Mouse (Mus musculus): Measurements from ENCODE around the gene Calm3. TPM values are rescaled to one million over a fixed set of nuclear protein-coding genes. Genes with fewer than 3 reads are reported as not detected.
A peak's percentile ranks its signal among the peaks of the same experiment; 100 is the strongest.

Gene Calm3
- polyA plus RNA-seq, 1 experiment from 2014 or later: 333 TPM

GRCm38 (mm10) chr7:16885905-16886304 is 38.0 kb downstream of the Calm3 start:
- Histone ChIP-seq H3K4me3 (replicated peaks; ENCODE audit: low read length) (peak overlapping the region; percentile 36; the same call in 1 of the 2 replicates), H3K9me3 (ENCODE audit: control insufficient read depth, low read length) (peaks cover 12% of the 10 kb centered on the region), H3K36me3 (ENCODE audit: control insufficient read depth, insufficient read depth) (peaks cover 10% of the 10 kb centered on the region), H3K27ac (ENCODE audit: low read length) (no peak overlapping the region), H3K4me1 (replicated peaks; ENCODE audit: control insufficient read depth, insufficient read depth, low read length) (peaks cover 2% of the 10 kb centered on the region), H3K9ac (replicated peaks; ENCODE audit: low read depth, low read length) (no peak overlapping the region), H3K27me3 (replicated peaks; ENCODE audit: control insufficient read depth, insufficient read depth, low read length) (peaks cover 21% of the 10 kb centered on the region), H3K4me2 (ENCODE audit: low read length) (no peak overlapping the region)
- WGBS: 36% methylated on average over 51 of the region's 59 CpGs
- ATAC-seq: 0 out of 2 replicates have a peak, but pooled peaks have one; percentile 3

GRCm38 (mm10) chr7:16885271-16885776 is 38.6 kb downstream of the Calm3 start:
- peak; percentile 39; the same call in 1 of the 2 replicates for ATAC-seq
- Histone ChIP-seq H3K4me1 (replicated peaks; ENCODE audit: control insufficient read depth, insufficient read depth, low read length) (0 out of 2 replicates have a peak, but pooled peaks cover 2% of the 10 kb centered on the region), H3K9me3 (ENCODE audit: control insufficient read depth, low read length) (peaks cover 12% of the 10 kb centered on the region), H3K4me3 (replicated peaks; ENCODE audit: low read length) (peak overlapping the region; percentile 36), H3K36me3 (ENCODE audit: control insufficient read depth, insufficient read depth) (peaks cover 10% of the 10 kb centered on the region), H3K27ac (ENCODE audit: low read length) (no peak overlapping the region), H3K9ac (replicated peaks; ENCODE audit: low read depth, low read length) (peak overlapping the region; percentile 20; the same call in 1 of the 2 replicates), H3K27me3 (replicated peaks; ENCODE audit: control insufficient read depth, insufficient read depth, low read length) (peaks cover 21% of the 10 kb centered on the region), H3K4me2 (ENCODE audit: low read length) (peak overlapping the region; percentile 31)
- WGBS: 9% methylated on average over 80 of the region's 95 CpGs

- no peak for ATAC-seq
- H3K9ac ChIP-seq (replicated peaks; ENCODE audit: low read depth, low read length): no peak overlapping the region
- no peak overlapping the region for H3K4me3 ChIP-seq (replicated peaks; ENCODE audit: low read length)
- H3K4me2 ChIP-seq (ENCODE audit: low read length): no peak overlapping the region
- peaks cover 21% of the 10 kb centered on the region for H3K27me3 ChIP-seq (replicated peaks; ENCODE audit: control insufficient read depth, insufficient read depth, low read length)
- peaks cover 12% of the 10 kb centered on the region for H3K9me3 ChIP-seq (ENCODE audit: control insufficient read depth, low read length)
- no peak overlapping the region for H3K27ac ChIP-seq (ENCODE audit: low read length)
- H3K4me1 ChIP-seq (replicated peaks; ENCODE audit: control insufficient read depth, insufficient read depth, low read length): 0 out of 2 replicates have a peak, but pooled peaks cover 5% of the 10 kb centered on the region
- 67% methylated on average over 4 of the region's 4 CpGs for WGBS
- peaks cover 10% of the 10 kb centered on the region for H3K36me3 ChIP-seq (ENCODE audit: control insufficient read depth, insufficient read depth)
Measured at GRCm38 (mm10) chr7:16884334-16884733, 39.6 kb downstream of the Calm3 start.

GRCm38 (mm10) chr7:16883162-16883561 is 40.8 kb downstream of the Calm3 start:
- WGBS: 94% methylated on average over 6 of the region's 6 CpGs
- H3K27ac ChIP-seq (ENCODE audit: low read length): no peak overlapping the region
- no peak overlapping the region for H3K4me2 ChIP-seq (ENCODE audit: low read length)
- peaks cover 12% of the 10 kb centered on the region for H3K9me3 ChIP-seq (ENCODE audit: control insufficient read depth, low read length)
- H3K36me3 ChIP-seq (ENCODE audit: control insufficient read depth, insufficient read depth): peaks cover 10% of the 10 kb centered on the region
- no peak overlapping the region for H3K4me3 ChIP-seq (replicated peaks; ENCODE audit: low read length)
- H3K4me1 ChIP-seq (replicated peaks; ENCODE audit: control insufficient read depth, insufficient read depth, low read length): 0 out of 2 replicates have a peak, but pooled peaks cover 5% of the 10 kb centered on the region
- peaks cover 21% of the 10 kb centered on the region for H3K27me3 ChIP-seq (replicated peaks; ENCODE audit: control insufficient read depth, insufficient read depth, low read length)
- H3K9ac ChIP-seq (replicated peaks; ENCODE audit: low read depth, low read length): no peak overlapping the region
- no peak for ATAC-seq

- Histone ChIP-seq H3K4me2 (ENCODE audit: low read length) (no peak overlapping the region), H3K4me3 (replicated peaks; ENCODE audit: low read length) (no peak overlapping the region), H3K4me1 (replicated peaks; ENCODE audit: control insufficient read depth, insufficient read depth, low read length) (peaks cover 22% of the 10 kb centered on the region), H3K9me3 (ENCODE audit: control insufficient read depth, low read length) (peaks cover 4% of the 10 kb centered on the region), H3K27me3 (replicated peaks; ENCODE audit: control insufficient read depth, insufficient read depth, low read length) (peaks cover 16% of the 10 kb centered on the region), H3K36me3 (ENCODE audit: control insufficient read depth, insufficient read depth) (peaks cover under 1% of the 10 kb centered on the region; the same call in 1 of the 2 replicates), H3K27ac (ENCODE audit: low read length) (no peak overlapping the region), H3K9ac (replicated peaks; ENCODE audit: low read depth, low read length) (no peak overlapping the region)
- ATAC-seq: no peak
- WGBS: 23% methylated on average over 5 of the region's 5 CpGs
Measured at GRCm38 (mm10) chr7:16880615-16881014, 43.3 kb downstream of the Calm3 start.

GRCm38 (mm10) chr7:16879796-16880547 is 43.9 kb downstream of the Calm3 start:
- peaks cover 9% of the 10 kb centered on the region for H3K27me3 ChIP-seq (replicated peaks; ENCODE audit: control insufficient read depth, insufficient read depth, low read length)
- no peaks in the 10 kb centered on the region; the same call in 1 of the 2 replicates for H3K9me3 ChIP-seq (ENCODE audit: control insufficient read depth, low read length)
- H3K27ac ChIP-seq (ENCODE audit: low read length): no peak overlapping the region
- ATAC-seq: no peak
- H3K9ac ChIP-seq (replicated peaks; ENCODE audit: low read depth, low read length): 0 out of 2 replicates have a peak overlapping the region, but pooled peaks have one; percentile 18
- H3K4me2 ChIP-seq (ENCODE audit: low read length): no peak overlapping the region
- H3K36me3 ChIP-seq (ENCODE audit: control insufficient read depth, insufficient read depth): no peaks in the 10 kb centered on the region
- no peak overlapping the region for H3K4me3 ChIP-seq (replicated peaks; ENCODE audit: low read length)
- peaks cover 24% of the 10 kb centered on the region for H3K4me1 ChIP-seq (replicated peaks; ENCODE audit: control insufficient read depth, insufficient read depth, low read length)
- 23% methylated on average over 9 of the region's 9 CpGs for WGBS

- Histone ChIP-seq H3K36me3 (ENCODE audit: control insufficient read depth, insufficient read depth) (no peaks in the 10 kb centered on the region), H3K27ac (ENCODE audit: low read length) (no peak overlapping the region), H3K9ac (replicated peaks; ENCODE audit: low read depth, low read length) (no peak overlapping the region), H3K4me3 (replicated peaks; ENCODE audit: low read length) (no peak overlapping the region), H3K4me1 (replicated peaks; ENCODE audit: control insufficient read depth, insufficient read depth, low read length) (peaks cover 27% of the 10 kb centered on the region), H3K27me3 (replicated peaks; ENCODE audit: control insufficient read depth, insufficient read depth, low read length) (no peaks in the 10 kb centered on the region), H3K4me2 (ENCODE audit: low read length) (no peak overlapping the region), H3K9me3 (ENCODE audit: control insufficient read depth, low read length) (no peaks in the 10 kb centered on the region)
- ATAC-seq: no peak
- 88% methylated on average over 3 of the region's 3 CpGs for WGBS
Measured at GRCm38 (mm10) chr7:16877717-16878116, 46.2 kb downstream of the Calm3 start.

GRCm38 (mm10) chr7:16876608-16877007 is 47.3 kb downstream of the Calm3 start:
- no peak for ATAC-seq
- H3K4me3 ChIP-seq (replicated peaks; ENCODE audit: low read length): peak overlapping the region; percentile 86
- no peaks in the 10 kb centered on the region for H3K36me3 ChIP-seq (ENCODE audit: control insufficient read depth, insufficient read depth)
- WGBS: 10% methylated on average over 13 of the region's 13 CpGs
- H3K27ac ChIP-seq (ENCODE audit: low read length): no peak overlapping the region
- H3K4me2 ChIP-seq (ENCODE audit: low read length): peak overlapping the region; percentile 88
- H3K9ac ChIP-seq (replicated peaks; ENCODE audit: low read depth, low read length): peak overlapping the region; percentile 35
- no peaks in the 10 kb centered on the region for H3K27me3 ChIP-seq (replicated peaks; ENCODE audit: control insufficient read depth, insufficient read depth, low read length)
- H3K4me1 ChIP-seq (replicated peaks; ENCODE audit: control insufficient read depth, insufficient read depth, low read length): peaks cover 30% of the 10 kb centered on the region
- no peaks in the 10 kb centered on the region for H3K9me3 ChIP-seq (ENCODE audit: control insufficient read depth, low read length)

- peaks cover 30% of the 10 kb centered on the region for H3K4me1 ChIP-seq (replicated peaks; ENCODE audit: control insufficient read depth, insufficient read depth, low read length)
- H3K4me2 ChIP-seq (ENCODE audit: low read length): peak overlapping the region; percentile 88
- H3K27me3 ChIP-seq (replicated peaks; ENCODE audit: control insufficient read depth, insufficient read depth, low read length): no peaks in the 10 kb centered on the region
- peak overlapping the region; percentile 86 for H3K4me3 ChIP-seq (replicated peaks; ENCODE audit: low read length)
- no peak for ATAC-seq
- H3K36me3 ChIP-seq (ENCODE audit: control insufficient read depth, insufficient read depth): no peaks in the 10 kb centered on the region
- H3K9me3 ChIP-seq (ENCODE audit: control insufficient read depth, low read length): no peaks in the 10 kb centered on the region
- H3K9ac ChIP-seq (replicated peaks; ENCODE audit: low read depth, low read length): peak overlapping the region; percentile 86
- H3K27ac ChIP-seq (ENCODE audit: low read length): no peak overlapping the region
- WGBS: 11% methylated on average over 11 of the region's 11 CpGs
Measured at GRCm38 (mm10) chr7:16876006-16876405, 47.9 kb downstream of the Calm3 start.
